Mouse (Mus musculus) ES-Bruce4 (cell line): ENCODE measurements around the gene 4930568D16Rik. TPM values are rescaled to one million over a fixed set of nuclear protein-coding genes. Genes with fewer than 3 reads are reported as not detected.

ENCODE experiments used
- H3K27ac ChIP-seq: 2 replicates; pipeline ENCODE4 v1.5.1; 2012; ENCODE audit warnings: low read length, inconsistent platforms; ENCODE audit not compliant: insufficient read depth
- H3K27me3 ChIP-seq: 2 replicates; pipeline ENCODE4 v1.6.1; 2012; ENCODE audit warnings: mild to moderate bottlenecking, low read length, inconsistent platforms; ENCODE audit not compliant: control insufficient read depth, poor library complexity, insufficient read depth, severe bottlenecking
- H3K36me3 ChIP-seq: 2 replicates; pipeline ENCODE4 v1.6.1; 2012; ENCODE audit warnings: inconsistent platforms, mild to moderate bottlenecking, low read length, moderate library complexity; ENCODE audit not compliant: control insufficient read depth, poor library complexity, insufficient read depth, severe bottlenecking
- H3K4me1 ChIP-seq: one replicate; pipeline ENCODE4 v1.8.1; 2011; ENCODE audit warnings: low read length; ENCODE audit not compliant: control insufficient read depth, insufficient read depth
- H3K4me3 ChIP-seq: 2 replicates; pipeline ENCODE4 v1.5.1; 2011; ENCODE audit warnings: low read depth, mild to moderate bottlenecking, low read length
- H3K9ac ChIP-seq: 2 replicates; pipeline ENCODE4 v1.6.1; 2012; ENCODE audit warnings: low read depth, mild to moderate bottlenecking, inconsistent platforms; ENCODE audit not compliant: poor library complexity, severe bottlenecking
- H3K9me3 ChIP-seq: replicated peaks from 2 replicates; pipeline ENCODE4 v1.6.1; 2012; ENCODE audit warnings: mild to moderate bottlenecking, low read length, inconsistent platforms; ENCODE audit not compliant: control insufficient read depth, poor library complexity, insufficient read depth, severe bottlenecking
- CTCF ChIP-seq: IDR thresholded peaks from one replicate; pipeline ENCODE4 v1.8.1; 2011; ENCODE audit warnings: low read depth, low read length
- EP300 ChIP-seq: IDR thresholded peaks from 2 replicates; pipeline ENCODE4 v1.6.1; 2011; ENCODE audit warnings: low read depth, low read length; ENCODE audit not compliant: insufficient read depth
- POLR2A ChIP-seq: IDR thresholded peaks from one replicate; pipeline ENCODE4 v1.8.1; 2011; ENCODE audit warnings: low read length; ENCODE audit not compliant: insufficient read depth
- polyA plus RNA-seq: library from polyadenylated mRNA; stranded (reverse); fragments of >200 nt; gene quantifications from 2 replicates; pipeline ENCODE4 v1.2.4, GENCODE M21; 2011; ENCODE audit warnings: low read depth; ENCODE audit not compliant: missing spikeins, insufficient read depth, insufficient read length

The 4930568D16Rik gene
- polyA plus RNA-seq, 1 experiment: not detected

GRCm38 (mm10) chr2:35409466-35409865 lies 41.9 kb upstream of the 4930568D16Rik start:
- H3K36me3 ChIP-seq: 0 out of 2 replicates have a peak, but pooled peaks cover 2% of the 10 kb centered on the region
- no peak overlapping the region for H3K9ac ChIP-seq
- no peak overlapping the region for H3K4me3 ChIP-seq
- no peaks in the 10 kb centered on the region for H3K9me3 ChIP-seq
- H3K27me3 ChIP-seq: no peaks in the 10 kb centered on the region
- no peak overlapping the region for H3K27ac ChIP-seq
- no peak for TF ChIP-seq CTCF
- no peak for TF ChIP-seq POLR2A
- TF ChIP-seq EP300: no peak
- no peaks in the 10 kb centered on the region for H3K4me1 ChIP-seq

GRCm38 (mm10) chr2:35408409-35409110 lies 41.0 kb upstream of the 4930568D16Rik start:
- Histone ChIP-seq H3K4me1 (no peaks in the 10 kb centered on the region), H3K27ac (no peak overlapping the region), H3K9me3 (no peaks in the 10 kb centered on the region), H3K9ac (no peak overlapping the region), H3K4me3 (no peak overlapping the region), H3K36me3 (0 out of 2 replicates have a peak, but pooled peaks cover 2% of the 10 kb centered on the region), H3K27me3 (no peaks in the 10 kb centered on the region)
- TF ChIP-seq EP300 (no peak), POLR2A (no peak), CTCF (no peak)

- Histone ChIP-seq H3K27ac (no peak overlapping the region), H3K27me3 (no peaks in the 10 kb centered on the region), H3K36me3 (0 out of 2 replicates have a peak, but pooled peaks cover 2% of the 10 kb centered on the region), H3K4me1 (no peaks in the 10 kb centered on the region), H3K9ac (no peak overlapping the region), H3K9me3 (no peaks in the 10 kb centered on the region), H3K4me3 (no peak overlapping the region)
- TF ChIP-seq EP300 (no peak), POLR2A (no peak), CTCF (no peak)
These were observed 40.3 kb upstream of the 4930568D16Rik start for GRCm38 (mm10) chr2:35407878-35408277.

- no peaks in the 10 kb centered on the region for H3K4me1 ChIP-seq
- H3K9ac ChIP-seq: no peak overlapping the region
These were observed 39.7 kb upstream of the 4930568D16Rik start for GRCm38 (mm10) chr2:35407266-35407665.

GRCm38 (mm10) chr2:35406611-35407010 lies 39.1 kb upstream of the 4930568D16Rik start:
- no peaks in the 10 kb centered on the region for H3K27me3 ChIP-seq
- H3K9ac ChIP-seq: no peak overlapping the region
- no peaks in the 10 kb centered on the region for H3K9me3 ChIP-seq
- H3K4me3 ChIP-seq: no peak overlapping the region
- H3K36me3 ChIP-seq: 0 out of 2 replicates have a peak, but pooled peaks cover 2% of the 10 kb centered on the region
- no peak overlapping the region for H3K27ac ChIP-seq
- TF ChIP-seq EP300 (no peak), CTCF (no peak), POLR2A (no peak)
- no peaks in the 10 kb centered on the region for H3K4me1 ChIP-seq

More at GRCm38 (mm10) chr2:35407266-35407665, 39.7 kb upstream of the 4930568D16Rik start:
- TF ChIP-seq CTCF (no peak), POLR2A (no peak), EP300 (no peak)
- Histone ChIP-seq H3K36me3 (0 out of 2 replicates have a peak, but pooled peaks cover 2% of the 10 kb centered on the region), H3K27me3 (no peaks in the 10 kb centered on the region), H3K27ac (no peak overlapping the region), H3K4me3 (no peak overlapping the region), H3K9me3 (no peaks in the 10 kb centered on the region)

- Histone ChIP-seq H3K4me3 (no peak overlapping the region), H3K9me3 (no peaks in the 10 kb centered on the region), H3K27ac (no peak overlapping the region), H3K36me3 (no peaks in the 10 kb centered on the region), H3K4me1 (no peaks in the 10 kb centered on the region), H3K9ac (no peak overlapping the region), H3K27me3 (no peaks in the 10 kb centered on the region)
- no peak for TF ChIP-seq POLR2A
- no peak for TF ChIP-seq EP300
- TF ChIP-seq CTCF: no peak
These were observed 34.9 kb upstream of the 4930568D16Rik start for GRCm38 (mm10) chr2:35402391-35402790.
